Mouse (Mus musculus): Measurements from ENCODE around the gene Gba.
"Not testable (repeated sequence)": the region's sequence is repeated elsewhere in the genome, so short reads cannot be mapped to it uniquely, and the experiment has no call there.

The Gba gene

DNA sequence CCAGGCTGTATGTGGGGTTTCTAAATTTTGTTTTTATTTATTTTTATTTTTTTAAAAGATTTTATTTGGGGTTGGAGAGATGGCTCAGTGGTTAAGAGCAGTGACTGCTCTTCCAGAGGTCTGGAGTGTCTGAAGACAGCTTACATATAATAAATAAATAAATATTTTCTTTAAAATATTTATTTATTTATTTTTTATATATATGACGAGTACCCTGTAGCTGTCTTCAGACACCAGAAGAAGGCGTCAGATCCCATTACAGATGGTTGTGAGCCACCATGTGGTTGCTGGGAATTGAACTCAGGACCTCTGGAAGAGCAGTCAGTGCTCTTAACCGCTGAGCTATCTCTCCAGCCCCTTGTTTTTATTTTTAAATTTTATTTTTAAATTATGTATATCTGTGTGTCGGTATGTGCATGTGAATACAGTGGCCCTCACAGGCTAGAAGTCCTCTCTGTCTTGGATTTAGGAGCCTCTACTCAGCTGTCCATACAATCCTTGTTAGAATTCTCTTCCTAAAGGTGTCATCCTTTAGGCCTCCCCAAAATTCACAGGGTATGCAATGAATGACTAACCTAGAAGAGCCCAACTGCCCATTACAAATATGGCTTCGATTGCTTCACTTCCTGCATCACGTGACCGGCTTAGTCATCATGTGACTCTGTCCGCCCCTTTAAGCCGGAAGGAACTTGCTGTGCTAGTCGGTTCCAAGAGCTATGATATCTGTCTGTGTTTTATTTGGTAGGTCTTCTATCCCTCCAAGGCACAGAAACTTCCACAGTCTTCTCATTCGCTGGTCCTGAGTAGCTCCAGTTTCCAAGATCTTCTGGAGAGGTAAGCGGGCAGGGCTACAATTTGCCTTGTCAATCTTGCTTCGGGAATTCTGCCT is at the start of gene Gba:
Gene Gba (plus strand): TSS at position 676 of the 889 bp plus-strand sequence.
- peak; percentile 89 for DNase-seq (ENCODE audit: low read depth, low spot score)

DNA sequence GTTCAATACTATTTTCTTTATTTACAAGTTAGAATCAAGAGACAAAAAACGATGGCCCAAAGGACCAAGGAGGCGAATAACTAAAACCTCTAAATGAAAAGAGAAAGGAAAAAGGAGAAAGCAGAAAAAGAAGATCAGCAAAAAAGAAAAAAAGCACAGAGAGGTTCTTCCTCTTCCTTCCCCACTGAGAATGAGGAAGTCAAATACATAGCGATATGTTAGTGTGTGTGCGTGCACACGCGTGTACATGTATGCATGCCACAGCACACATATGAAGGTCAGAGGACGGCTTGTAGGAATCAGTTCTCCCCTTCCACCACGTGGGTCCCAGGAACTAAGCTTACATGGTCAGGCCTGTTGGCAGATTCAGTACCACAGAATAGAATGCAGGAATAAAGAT is 45.8 kb upstream of the Gba start:
- no peak for DNase-seq (ENCODE audit: low read depth, low spot score)

DNA sequence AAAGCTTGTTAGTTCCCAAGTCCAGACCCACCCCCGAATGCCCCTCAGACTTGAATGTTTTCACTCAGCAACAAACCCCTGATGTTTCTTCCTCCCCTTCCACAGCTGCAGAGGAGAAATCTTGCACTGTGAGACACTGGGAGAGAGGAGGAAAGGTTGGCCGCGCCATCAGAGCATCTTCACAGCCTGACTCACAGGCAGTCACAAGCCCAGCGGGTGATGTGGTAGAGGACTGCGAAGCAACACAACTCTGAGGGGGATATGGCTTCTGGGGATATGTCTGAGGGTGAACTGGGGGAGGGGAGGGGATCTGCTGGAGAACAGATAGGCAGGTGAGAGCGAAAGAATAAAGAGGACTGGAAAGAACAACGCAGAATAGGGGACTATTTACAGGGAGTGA is 44.1 kb upstream of the Gba start:
- DNase-seq (ENCODE audit: low read depth, low spot score), result no peak

- no peak for DNase-seq (ENCODE audit: low read depth, low spot score)
These were observed 43.5 kb upstream of the Gba start for GRCm38 (mm10) chr3:89159211-89159610.

GRCm38 (mm10) chr3:89159616-89160344 is 42.9 kb upstream of the Gba start, which contains the start of gene Hcn3:
Hcn3 (minus strand) TSS chr3:89160196.
- no peak for DNase-seq (ENCODE audit: low read depth, low spot score)

DNA sequence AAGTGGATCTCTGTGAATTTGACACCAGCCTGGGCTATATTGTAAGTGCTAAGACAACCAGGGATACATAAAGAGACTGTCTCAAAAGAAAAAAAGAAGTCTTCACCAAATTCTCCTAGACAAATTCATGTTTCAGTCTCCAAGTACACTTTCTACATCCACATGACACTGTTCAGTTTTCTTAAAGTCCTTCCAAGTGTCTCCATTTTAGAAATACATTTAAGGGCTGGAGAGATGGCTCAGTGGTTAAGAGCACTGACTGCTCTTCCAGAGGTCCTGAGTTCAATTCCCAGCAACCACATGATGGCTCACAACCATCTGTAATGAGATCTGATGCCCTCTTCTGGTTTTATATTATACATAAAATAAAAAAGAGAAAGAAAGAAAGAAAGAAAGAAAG is 41.5 kb upstream of the Gba start:
- not testable (repeated sequence) for DNase-seq (ENCODE audit: low read depth, low spot score)

DNA sequence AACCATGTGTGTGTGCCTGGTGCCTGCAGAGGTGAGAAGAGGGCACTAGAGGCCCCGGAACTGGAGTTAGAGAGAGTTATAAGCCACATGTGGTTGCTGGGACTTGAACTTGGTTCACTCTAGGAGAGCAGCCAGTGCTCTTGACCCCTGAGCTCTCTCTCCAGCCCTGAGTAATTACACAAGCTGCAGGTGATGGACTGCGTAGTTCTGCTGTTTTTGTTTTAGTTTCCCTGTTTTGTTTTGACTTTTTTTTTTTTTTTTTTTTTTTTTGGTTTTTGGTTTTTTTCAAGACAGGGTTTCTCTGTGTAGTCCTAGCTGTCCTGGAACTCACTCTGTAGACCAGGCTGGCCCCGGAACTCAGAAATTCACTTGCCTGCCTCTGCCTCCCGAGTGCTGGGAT is 40.9 kb upstream of the Gba start:
- DNase-seq (ENCODE audit: low read depth, low spot score), result no peak

DNA sequence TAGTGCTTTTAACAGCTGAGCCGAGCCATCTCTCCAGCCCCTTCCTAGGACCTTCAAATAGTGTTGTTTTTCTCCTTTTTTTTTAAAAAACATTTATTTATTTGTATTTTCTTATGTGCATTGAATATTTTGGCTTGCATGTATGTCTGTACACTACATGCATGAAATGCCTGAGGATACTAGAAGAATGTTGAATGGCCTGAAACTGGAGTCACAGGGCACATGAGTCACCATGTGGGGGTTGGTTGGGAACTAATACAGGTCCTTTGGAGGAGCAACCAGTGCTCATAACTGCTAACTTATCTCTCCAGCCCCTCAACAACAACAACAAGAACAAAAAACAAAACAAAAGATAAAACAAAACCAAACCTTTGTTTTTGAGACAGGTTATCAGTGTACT is 39.6 kb upstream of the Gba start:
- DNase-seq (ENCODE audit: low read depth, low spot score), result no peak

GRCm38 (mm10) chr3:89163643-89164245 is 39.0 kb upstream of the Gba start:
- DNase-seq (ENCODE audit: low read depth, low spot score), result no peak

GRCm38 (mm10) chr3:89164506-89165267 is 38.0 kb upstream of the Gba start, which contains the start of gene Clk2:
Clk2 (plus strand) TSS chr3:89164795.
- peak; percentile 83 for DNase-seq (ENCODE audit: low read depth, low spot score)

GRCm38 (mm10) chr3:89165268-89165870 is 37.4 kb upstream of the Gba start:
- no peak for DNase-seq (ENCODE audit: low read depth, low spot score)

- no peak for DNase-seq (ENCODE audit: low read depth, low spot score)
These were observed 35.8 kb upstream of the Gba start for GRCm38 (mm10) chr3:89166945-89167344.

- DNase-seq (ENCODE audit: low read depth, low spot score), result no peak
These were observed 27.9 kb upstream of the Gba start for GRCm38 (mm10) chr3:89174844-89175243.

DNA sequence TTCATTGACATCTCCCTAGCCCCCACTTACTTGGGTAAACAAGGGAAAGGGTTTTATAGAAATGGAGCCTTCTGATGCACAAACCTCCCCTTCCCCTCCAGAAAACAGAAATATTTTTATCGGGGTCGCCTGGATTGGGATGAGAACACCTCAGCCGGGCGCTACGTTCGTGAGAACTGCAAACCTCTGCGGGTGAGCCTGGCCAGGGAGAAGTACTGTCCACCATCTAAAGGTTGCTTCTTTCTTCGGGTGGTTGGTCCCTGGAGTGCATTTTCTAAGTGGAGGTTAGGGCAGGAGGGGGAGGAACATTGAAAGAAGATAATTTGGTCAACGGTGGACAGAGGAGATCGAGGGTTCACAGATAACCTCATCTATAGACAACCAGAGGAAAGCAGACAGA is 27.2 kb upstream of the Gba start:
- no peak for DNase-seq (ENCODE audit: low read depth, low spot score)

DNA sequence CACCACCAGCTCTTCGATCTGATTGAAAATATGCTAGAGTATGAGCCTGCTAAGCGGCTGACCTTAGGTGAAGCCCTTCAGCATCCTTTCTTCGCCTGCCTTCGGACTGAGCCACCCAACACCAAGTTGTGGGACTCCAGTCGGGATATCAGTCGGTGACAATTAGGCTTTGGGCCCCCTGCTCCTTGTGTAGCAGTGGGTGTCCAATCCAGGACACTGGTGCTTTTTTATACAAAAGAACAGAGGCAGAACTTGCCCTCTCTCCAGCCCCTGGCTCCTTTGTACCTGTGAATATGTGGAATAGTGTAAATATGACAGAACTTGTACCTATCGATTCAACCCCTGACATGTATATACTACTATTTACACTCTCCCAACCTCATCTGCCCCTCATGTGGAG is 26.3 kb upstream of the Gba start:
- DNase-seq (ENCODE audit: low read depth, low spot score), result no peak

- DNase-seq (ENCODE audit: low read depth, low spot score), result peak; percentile 98
These were observed 25.3 kb upstream of the Gba start, which contains the start of gene Scamp3 for GRCm38 (mm10) chr3:89177242-89178106. Scamp3 (plus strand) TSS chr3:89177473.

- DNase-seq (ENCODE audit: low read depth, low spot score), result no peak
These were observed 24.7 kb upstream of the Gba start for GRCm38 (mm10) chr3:89178107-89178385.

- no peak for DNase-seq (ENCODE audit: low read depth, low spot score)
These were observed 23.7 kb upstream of the Gba start for GRCm38 (mm10) chr3:89179056-89179455.

- DNase-seq (ENCODE audit: low read depth, low spot score), result no peak
These were observed 20.8 kb upstream of the Gba start for GRCm38 (mm10) chr3:89181749-89182500.
